Mouse (Mus musculus) heart, embryonic 14.5 days (tissue): ENCODE data around the gene Tmem181a. TPM values are rescaled to one million over a fixed set of nuclear protein-coding genes. Genes with fewer than 3 reads are reported as not detected.
"Not testable (repeated sequence)": the region's sequence is repeated elsewhere in the genome, so short reads cannot be mapped to it uniquely, and the experiment has no call there.

Experiments used
- ATAC-seq: fragments of 200-750 bp; cut with Nextera tagmentation; 2 replicates; pipeline ENCODE4 v1.8.0; 2017; ENCODE audit warnings: low read depth, moderate TSS enrichment; ENCODE audit not compliant: insufficient number of reproducible peaks, insufficient read depth, low FRiP score
- H3K27ac ChIP-seq, 2 experiments: fragments of 200-500 bp in 1 of 2; fragments of 300-500 bp in 1 of 2; sonication (generic) in 1 of 2; replicated peaks in 1 of 2; 2 replicates each; pipeline ENCODE4 v1.5.1; 2012 to 2014; ENCODE audit warnings: low read depth in 2 of 2, low read length in 2 of 2, control low read depth in 1 of 2, mild to moderate bottlenecking in 1 of 2, mixed read lengths in 1 of 2; ENCODE audit not compliant: control insufficient read depth in 1 of 2, insufficient read depth in 1 of 2
- H3K27me3 ChIP-seq: fragments of 300-500 bp; sonication (generic); 2 replicates; pipeline ENCODE4 v1.6.1; 2014; ENCODE audit warnings: mild to moderate bottlenecking, low read length, control low read depth; ENCODE audit not compliant: control insufficient read depth, insufficient read depth
- H3K36me3 ChIP-seq: fragments of 300-500 bp; sonication (generic); 2 replicates; pipeline ENCODE4 v1.6.1; 2014; ENCODE audit warnings: mild to moderate bottlenecking, control low read depth, low read length, mixed read lengths; ENCODE audit not compliant: control insufficient read depth, insufficient read depth
- H3K4me1 ChIP-seq, 2 experiments: fragments of 200-500 bp in 1 of 2; fragments of 300-500 bp in 1 of 2; sonication (generic) in 1 of 2; 2 replicates each; pipeline ENCODE4 v1.6.1; 2012 to 2014; ENCODE audit warnings: low read length in 2 of 2, control low read depth in 1 of 2, mixed read lengths in 1 of 2; ENCODE audit not compliant: control insufficient read depth in 2 of 2, insufficient read depth in 2 of 2
- H3K4me2 ChIP-seq: fragments of 300-500 bp; sonication (generic); 2 replicates; pipeline ENCODE4 v1.6.1; 2014; ENCODE audit warnings: mild to moderate bottlenecking, low read length
- H3K4me3 ChIP-seq, 2 experiments: fragments of 200-500 bp in 1 of 2; fragments of 300-500 bp in 1 of 2; sonication (generic) in 1 of 2; 2 replicates each; pipeline ENCODE4 v1.5.1; 2012 to 2014; ENCODE audit warnings: low read length in 2 of 2, mild to moderate bottlenecking in 2 of 2, control low read depth in 1 of 2, low read depth in 1 of 2, moderate library complexity in 1 of 2; ENCODE audit not compliant: control insufficient read depth in 1 of 2, insufficient read depth in 1 of 2
- H3K9ac ChIP-seq: fragments of 300-500 bp; sonication (generic); 2 replicates; pipeline ENCODE4 v1.6.1; 2014; ENCODE audit warnings: mild to moderate bottlenecking, low read length
- H3K9me3 ChIP-seq: fragments of 300-500 bp; sonication (generic); 2 replicates; pipeline ENCODE4 v1.6.1; 2016; ENCODE audit warnings: low read length, control low read depth; ENCODE audit not compliant: control insufficient read depth
- WGBS: fragments of 180-500 bp; shearing (Covaris S2); extraction: QIAGEN DNeasy Blood & Tissue Kit; methylation state at CpG from one replicate; pipeline ENCODE4 v1.1.7; 2014; 5-methylcytosine and 5-hydroxymethylcytosine counted together
- polyA plus RNA-seq: library from polyadenylated mRNA; unstranded; fragments of >200 nt; fragmentation: Nextera tagmentation; extraction: Ambion mirVana; gene quantifications from 2 replicates; pipeline ENCODE4 v1.2.1, GENCODE M21; 2014

The Tmem181a gene
- polyA plus RNA-seq, 1 experiment from 2014 or later = 18.8 TPM

DNA sequence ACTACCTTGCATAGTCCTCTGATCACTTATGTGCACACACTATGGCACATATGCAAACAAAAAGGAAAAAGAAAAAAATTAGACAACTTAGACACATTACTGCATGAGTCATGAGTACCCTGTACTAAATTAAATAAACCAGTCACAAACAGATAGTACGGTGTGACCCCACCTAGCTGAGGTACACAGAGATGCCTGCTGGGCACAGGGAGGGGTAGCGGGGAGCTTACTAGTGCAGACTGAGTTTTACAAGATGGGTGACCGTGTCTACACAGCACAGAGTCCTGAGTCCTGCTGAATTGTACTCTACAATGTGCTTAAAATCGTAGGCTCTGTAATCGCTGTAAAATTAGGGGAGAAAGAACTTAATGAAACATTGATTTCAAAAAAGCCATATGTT lies 29.5 kb downstream of the Tmem181a start:
- not testable (repeated sequence) for H3K36me3 ChIP-seq, H3K9ac ChIP-seq, H3K9me3 ChIP-seq, ATAC-seq, H3K27ac ChIP-seq, H3K4me1 ChIP-seq, H3K27me3 ChIP-seq, H3K4me3 ChIP-seq, H3K4me2 ChIP-seq
- 94% methylated on average over 5 of the region's 5 CpGs for WGBS

DNA sequence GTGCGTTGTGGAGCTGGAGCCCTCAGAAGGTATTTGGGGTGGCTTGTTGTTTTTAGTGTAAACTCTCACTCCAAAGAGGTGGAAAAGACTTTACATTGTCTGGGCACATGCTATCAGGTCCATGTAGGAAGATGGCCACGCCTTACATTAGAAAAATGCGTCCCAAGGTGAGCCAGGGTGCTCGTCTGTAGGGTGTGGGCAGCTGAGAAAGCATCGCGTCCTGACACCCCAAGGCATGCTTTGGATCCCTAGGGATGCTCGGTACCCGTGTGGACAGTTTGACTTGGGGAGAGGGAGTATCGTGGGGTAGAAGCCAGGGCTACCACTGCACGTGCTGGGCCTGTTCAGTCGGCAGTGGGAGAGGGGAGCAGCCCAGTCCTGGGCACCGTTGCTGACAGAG lies 32.4 kb downstream of the Tmem181a start:
- not testable (repeated sequence) for H3K9me3 ChIP-seq, ATAC-seq, H3K36me3 ChIP-seq, H3K4me2 ChIP-seq, H3K4me3 ChIP-seq, H3K4me1 ChIP-seq, H3K27ac ChIP-seq, H3K9ac ChIP-seq, H3K27me3 ChIP-seq
- WGBS = 96% methylated on average over 9 of the region's 12 CpGs

DNA sequence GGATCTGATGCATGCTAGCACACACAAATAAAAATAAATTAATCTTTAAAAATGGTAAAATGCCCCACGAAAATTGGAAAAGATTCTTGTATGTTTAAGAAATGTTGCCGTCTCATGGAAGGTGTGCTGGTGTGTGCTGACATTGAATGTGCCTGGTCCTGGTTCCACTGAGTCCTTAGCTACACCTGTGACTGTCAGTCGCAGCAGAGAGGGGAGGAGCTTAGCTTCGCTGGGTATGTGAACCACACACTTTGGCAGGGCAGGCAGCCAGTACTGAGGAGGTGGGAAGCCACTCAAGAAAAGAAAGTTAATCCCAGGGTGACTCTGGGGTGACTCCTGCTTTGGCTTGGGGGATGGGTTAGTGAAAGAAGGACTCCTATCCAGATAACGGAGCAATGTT lies 37.2 kb downstream of the Tmem181a start:
- H3K4me2 ChIP-seq, H3K9ac ChIP-seq, ATAC-seq, H3K9me3 ChIP-seq, H3K4me1 ChIP-seq, H3K4me3 ChIP-seq, H3K27me3 ChIP-seq, H3K36me3 ChIP-seq, H3K27ac ChIP-seq: not testable (repeated sequence)
- no CpG with 5 or more reads among the region's 5 CpGs for WGBS

DNA sequence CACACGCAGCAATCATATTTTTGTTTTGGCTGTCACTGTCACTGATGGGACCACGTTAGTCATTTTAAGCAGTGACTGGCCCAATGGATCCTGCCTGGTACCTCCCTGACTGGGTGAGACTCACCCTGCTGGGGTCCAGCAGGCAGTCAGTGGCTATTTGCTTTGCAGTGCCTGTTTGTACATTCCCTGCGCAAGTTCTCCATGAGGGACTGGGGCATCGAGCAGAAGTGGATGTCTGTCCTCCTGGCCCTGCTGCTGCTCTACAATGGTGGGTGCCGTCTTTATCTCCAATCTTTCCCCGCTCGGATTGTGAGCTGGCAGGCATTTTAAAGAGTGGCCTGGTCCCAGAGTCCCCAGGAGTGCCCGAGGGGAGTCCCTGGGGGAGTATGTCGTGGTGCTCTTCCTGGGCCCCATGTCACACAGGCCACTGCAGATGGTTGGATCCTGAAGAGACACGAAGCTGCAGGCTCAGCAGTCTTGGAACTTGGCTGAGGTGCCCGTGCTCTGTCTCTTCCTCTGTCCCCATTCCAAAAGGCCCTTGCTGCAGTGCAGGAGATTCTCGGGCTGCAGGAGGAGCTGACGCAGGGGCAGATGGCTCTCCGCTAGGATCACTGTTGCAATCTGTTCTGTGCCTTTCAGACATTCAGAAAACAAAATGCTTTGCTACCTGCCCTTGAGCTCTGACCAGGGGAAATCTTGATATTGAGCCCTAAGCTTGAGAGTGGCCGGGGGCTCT lies 40.6 kb downstream of the Tmem181a start:
- not testable (repeated sequence) for H3K27ac ChIP-seq, H3K4me1 ChIP-seq, H3K27me3 ChIP-seq, H3K9ac ChIP-seq, ATAC-seq, H3K4me2 ChIP-seq, H3K9me3 ChIP-seq, H3K4me3 ChIP-seq, H3K36me3 ChIP-seq
- 85% methylated on average over 9 of the region's 15 CpGs for WGBS

DNA sequence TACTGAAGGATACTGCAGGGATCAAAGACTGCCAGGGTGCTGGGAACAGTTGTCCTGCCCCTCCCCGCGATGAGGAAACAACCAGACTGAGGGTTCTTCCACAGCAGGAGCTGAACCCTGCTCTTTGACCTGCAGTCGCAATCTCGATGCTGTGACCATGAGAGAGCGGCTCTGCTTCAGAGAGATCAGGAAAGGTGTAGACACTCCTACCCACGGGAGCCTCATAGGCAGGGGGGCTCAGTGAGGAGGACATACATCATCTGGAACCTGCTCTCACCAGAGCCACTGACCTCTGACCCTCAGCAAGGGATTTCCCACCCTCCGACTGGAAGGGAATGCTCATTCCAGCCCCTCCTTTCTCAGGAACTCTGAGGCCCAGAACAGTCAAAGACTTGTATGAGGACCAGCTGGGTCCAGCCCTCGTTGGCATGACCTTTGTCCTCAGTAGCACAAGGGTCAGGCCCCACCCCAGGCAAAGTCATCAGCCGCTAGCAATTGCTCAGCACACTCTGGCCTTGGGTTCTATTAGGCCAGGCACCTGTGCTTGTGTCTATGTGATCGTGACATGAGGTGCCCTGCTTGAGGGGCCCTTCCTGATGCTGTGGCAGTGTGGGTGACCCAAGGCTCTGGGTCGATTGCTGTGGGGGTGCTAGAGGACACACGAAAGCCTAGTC lies 43.7 kb downstream of the Tmem181a start:
- not testable (repeated sequence) for H3K4me1 ChIP-seq, H3K9me3 ChIP-seq, H3K4me3 ChIP-seq, H3K27ac ChIP-seq, H3K9ac ChIP-seq, H3K27me3 ChIP-seq, ATAC-seq, H3K4me2 ChIP-seq, H3K36me3 ChIP-seq
- 77% methylated on average over 4 of the region's 12 CpGs for WGBS

DNA sequence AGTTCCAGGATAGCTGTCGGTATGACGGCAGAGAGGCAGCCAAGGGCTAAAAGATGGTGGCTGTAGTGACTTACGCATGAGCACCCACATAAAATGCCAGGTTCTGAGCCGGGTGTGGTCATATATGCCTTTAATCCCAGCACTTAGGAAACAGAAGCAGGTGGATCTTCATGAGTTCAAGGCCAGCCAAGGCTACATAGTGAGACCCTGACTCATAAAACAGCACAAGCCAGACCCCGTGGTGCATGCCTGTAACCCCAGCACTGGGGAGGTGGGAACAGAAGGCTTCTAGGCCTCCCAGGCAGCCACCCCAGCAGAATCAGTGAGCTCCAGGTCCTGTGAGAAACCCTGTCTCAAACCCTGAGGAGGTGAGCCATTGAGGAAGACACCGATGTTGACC lies 48.2 kb downstream of the Tmem181a start:
- not testable (repeated sequence) for H3K9me3 ChIP-seq, H3K36me3 ChIP-seq, H3K9ac ChIP-seq, H3K27me3 ChIP-seq, ATAC-seq, H3K27ac ChIP-seq, H3K4me1 ChIP-seq, H3K4me3 ChIP-seq, H3K4me2 ChIP-seq
- WGBS = 90% methylated on average over 5 of the region's 6 CpGs

DNA sequence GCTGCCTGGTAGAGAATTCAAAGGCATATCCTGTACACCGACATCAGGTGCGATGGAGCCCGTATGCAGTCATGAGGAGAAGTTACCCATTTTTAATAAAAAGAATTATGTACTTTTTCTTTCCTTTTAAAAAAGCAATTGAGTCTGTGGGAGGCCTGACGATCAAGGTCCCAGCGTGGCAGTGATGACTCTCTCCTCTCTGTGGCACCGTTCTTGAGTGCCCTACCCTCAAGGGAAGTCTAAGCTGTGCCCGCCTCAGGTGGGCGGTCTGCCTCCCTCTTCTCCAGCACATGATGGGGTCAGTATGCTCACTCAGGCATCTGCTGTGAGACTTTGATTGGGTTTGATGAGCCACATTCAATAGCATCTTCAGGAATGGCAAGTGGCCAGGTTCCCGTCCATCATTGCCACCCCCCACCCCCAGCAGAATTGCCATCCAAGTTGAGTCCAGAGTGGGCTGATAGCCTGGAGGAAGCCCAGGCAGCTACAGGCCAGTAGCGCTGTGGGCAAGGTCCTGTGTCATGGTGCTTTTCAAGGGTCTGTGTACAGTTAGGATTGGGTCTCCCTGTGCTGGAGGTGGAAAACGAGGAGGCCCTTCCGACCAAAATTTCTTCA lies 49.1 kb downstream of the Tmem181a start:
- not testable (repeated sequence) for H3K9ac ChIP-seq, H3K36me3 ChIP-seq, ATAC-seq, H3K27ac ChIP-seq, H3K27me3 ChIP-seq, H3K9me3 ChIP-seq, H3K4me2 ChIP-seq, H3K4me1 ChIP-seq, H3K4me3 ChIP-seq
- 91% methylated on average over 11 of the region's 12 CpGs for WGBS
